Mouse (Mus musculus) left cerebral cortex, adult 11 months (tissue): ENCODE results near the gene Krt80.

Experiments
- DNase-seq: peaks from one replicate; pipeline ENCODE4 v3.0.0; 2022; ENCODE audit warnings: low spot score

Krt80 gene

DNA sequence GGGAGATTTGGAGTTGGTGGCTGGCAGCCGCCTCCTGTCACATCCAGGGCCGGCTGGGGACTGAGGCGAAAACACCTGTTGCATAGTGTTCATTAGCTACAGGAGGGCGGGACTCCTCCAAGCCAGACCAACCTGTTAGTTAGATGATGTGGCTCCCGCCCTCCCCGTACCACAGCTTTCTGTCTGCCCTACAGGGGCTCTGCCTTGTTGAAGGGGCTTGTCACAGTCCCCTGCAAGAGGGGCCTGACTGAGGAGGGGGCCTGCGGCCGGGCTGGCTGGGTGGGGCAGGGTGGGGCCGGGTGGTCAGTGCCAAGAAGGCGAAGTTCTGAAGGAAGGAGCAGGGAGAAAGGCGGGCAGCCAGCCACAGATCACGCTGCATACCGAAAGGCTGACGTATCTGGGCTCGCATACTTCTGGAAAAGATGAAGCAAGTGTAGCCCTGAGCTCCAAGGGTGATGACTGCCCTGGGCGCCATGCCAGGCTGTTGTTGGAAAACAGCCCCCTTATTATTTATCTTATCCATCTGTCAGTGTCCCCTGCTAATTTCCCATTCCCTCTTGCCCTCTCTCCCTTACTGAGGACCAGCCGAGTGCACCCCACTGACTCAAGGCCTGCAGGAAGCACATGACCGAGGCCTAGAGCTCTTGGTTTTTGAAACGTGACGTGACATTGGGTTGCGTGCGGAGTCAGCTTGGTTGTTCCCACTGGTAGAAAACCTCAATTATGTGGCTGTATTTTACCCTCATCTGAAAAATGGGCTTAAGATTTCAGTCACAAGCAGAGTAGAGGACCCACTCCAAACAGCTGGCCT is at the start of gene Krt80:
Gene Krt80 (minus strand): TSS at position 62 of the 811 bp plus-strand sequence.
- DNase-seq: no peak

DNA sequence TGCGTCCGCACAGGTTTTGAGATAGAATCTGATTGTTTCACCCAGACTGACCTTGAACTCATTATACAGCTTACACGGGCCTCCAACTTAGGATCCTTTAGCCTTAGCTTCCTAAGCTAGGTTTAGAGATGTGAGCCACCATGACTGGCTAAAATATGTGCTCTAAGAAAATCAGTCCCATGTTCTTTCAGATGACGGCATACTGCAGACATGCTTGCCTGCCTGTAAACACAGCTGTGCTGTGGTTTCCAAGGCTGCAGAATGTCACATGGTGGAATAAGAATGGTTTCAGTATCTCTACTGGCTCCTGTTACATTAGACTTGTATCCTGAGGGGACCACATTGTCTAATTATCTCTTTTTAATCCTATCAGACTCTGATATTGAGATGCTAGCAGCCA is 49.0 kb upstream of the Krt80 start:
- no peak for DNase-seq

DNA sequence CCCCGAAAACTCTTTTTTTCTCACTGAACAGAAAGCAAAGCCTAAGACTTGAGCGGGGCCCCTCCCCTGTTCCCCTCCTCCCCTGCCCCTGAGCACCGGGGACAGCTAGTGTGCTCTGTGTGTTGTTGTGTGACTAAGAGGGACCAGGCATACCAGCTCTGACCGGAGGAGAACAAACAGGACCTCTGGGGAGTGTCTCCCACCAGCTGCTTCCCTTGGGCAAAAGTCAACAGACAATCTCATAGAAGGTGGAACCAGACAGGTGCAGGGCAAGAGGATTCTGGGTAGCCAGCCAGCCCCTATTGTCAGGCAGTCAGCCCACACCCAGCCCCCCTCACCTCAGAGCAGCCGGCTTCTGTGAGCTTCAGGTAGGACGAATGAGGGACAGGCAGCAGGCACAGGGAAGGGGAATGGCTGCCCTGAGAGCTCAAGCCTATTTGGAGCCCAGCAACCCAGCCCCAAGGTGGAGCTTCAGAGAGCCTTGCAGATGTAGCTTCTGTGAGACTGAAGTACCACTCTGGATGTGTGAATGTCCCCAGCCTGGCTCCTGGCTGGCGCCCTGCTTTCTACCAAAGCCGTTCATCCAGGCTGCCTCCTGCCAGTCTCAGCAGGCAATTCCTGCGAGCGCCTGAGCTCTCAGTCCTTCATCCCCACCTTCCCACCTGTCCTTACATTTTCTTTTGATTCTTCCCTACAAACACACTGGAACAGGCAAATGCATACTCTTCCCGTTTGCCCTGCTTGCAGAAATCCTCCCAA is 45.0 kb upstream of the Krt80 start:
- DNase-seq: no peak

DNA sequence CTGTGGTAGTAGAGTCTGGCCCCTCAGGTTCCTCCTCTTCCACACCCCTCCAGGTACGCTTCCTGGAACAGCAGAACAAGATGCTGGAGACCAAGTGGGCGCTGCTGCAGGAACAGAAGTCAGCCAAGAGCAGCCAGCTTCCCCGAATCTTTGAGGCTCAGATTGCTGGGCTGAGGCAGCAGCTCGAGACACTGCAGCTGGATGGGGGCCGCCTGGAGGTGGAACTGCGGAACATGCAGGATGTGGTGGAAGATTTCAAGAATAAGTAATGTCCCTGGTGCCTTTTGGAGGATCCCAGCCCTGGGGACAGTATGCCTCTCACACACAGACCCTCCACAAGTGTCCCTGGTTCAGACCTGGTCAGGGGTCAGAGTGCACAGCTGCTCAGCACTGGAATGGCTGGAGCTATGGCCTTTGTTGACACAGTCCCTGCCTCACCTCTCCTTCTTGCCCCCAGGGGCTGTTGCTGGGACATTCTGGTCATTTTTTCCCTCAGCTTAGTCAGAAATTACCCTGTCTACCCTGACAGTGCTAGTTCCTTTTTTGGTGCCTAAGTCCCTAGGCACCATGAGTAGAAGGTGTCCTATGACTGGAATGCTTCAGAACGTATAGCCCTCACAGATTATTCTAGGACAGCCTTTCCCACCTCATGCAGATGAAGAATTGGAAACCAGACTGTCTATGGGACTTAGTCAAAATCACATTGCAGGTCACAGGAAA is 44.1 kb upstream of the Krt80 start:
- DNase-seq: no peak

DNA sequence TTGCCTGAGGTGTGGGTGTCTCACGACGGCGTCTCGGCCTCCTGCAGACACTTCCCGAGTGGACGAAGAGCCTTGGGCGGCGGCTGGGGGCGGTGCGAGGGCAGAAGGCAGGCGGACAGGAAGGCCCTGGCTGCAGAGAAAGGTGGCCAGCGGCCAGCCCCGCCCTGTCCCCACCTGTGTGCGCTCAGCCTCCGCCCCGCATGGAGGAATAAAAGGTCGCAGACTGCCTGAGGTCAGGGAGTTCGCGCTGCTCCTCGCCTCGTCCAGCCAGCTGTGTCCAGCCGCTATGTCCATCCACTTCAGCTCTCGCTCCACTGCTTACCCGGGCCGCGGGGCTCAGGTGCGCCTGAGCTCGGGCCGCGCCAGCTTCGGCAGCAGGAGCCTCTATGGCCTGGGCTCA is 42.2 kb upstream of the Krt80 start:
- no peak for DNase-seq

DNA sequence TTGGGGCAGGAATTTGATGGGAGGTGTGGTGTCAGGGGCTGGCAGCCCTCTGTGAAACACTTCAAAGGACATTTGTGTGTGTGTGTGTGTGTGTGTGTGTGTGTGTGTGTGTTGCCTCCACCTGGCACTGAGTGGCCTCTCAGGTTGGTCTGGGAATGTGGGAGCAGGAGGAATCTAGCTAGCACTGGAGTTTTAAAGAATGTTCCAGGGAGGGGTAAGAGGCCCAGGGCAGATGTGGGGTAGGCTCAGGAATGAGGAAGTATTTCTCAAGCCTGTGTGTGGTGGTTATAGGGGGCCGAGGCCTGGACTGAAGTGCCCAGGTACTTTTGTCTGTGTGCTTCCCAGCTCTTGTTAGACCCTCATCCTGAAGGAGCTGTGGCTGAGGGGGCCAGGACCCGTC is 40.8 kb upstream of the Krt80 start, which contains the start of gene Krt7:
Gene Krt7 (plus strand): TSS at position 269 of the 400 bp plus-strand sequence.
- DNase-seq: no peak

DNA sequence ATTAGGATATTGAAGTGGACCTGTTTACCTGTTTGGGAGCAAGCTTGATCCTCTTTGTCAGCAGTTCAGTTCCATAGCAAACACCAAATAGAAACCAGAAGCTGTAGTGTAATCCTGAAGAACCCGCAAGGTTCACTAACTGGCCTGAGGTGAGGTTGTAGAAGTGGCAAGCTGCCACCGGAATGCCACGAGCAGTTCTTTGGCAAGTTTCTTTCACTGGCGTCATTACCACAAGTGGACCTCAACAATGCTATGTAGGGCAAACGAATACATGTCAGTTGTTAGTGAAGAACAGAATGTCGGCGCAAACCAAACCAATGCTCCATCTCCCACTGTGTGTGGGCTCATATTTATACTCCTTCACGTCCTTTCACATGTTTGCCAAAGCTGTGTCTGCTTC is 28.3 kb upstream of the Krt80 start:
- DNase-seq: no peak

DNA sequence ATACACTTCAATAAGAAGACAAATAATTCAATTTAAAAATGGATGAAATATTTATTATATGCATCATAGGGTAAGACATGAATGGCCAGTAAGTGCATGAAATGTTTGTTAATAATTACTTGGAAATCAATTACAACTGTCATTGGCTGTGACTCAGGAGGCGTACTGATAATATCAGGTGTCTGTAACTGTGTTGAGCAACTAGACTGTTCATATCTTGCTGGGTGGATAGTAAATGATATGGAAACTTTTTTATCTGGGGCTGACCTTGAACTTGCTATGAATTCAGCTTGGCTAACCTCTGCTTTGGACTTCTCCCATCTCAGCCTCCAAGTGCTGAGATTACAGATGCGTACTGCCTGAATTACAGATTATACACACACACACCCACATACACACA is 27.7 kb upstream of the Krt80 start:
- no peak for DNase-seq

DNA sequence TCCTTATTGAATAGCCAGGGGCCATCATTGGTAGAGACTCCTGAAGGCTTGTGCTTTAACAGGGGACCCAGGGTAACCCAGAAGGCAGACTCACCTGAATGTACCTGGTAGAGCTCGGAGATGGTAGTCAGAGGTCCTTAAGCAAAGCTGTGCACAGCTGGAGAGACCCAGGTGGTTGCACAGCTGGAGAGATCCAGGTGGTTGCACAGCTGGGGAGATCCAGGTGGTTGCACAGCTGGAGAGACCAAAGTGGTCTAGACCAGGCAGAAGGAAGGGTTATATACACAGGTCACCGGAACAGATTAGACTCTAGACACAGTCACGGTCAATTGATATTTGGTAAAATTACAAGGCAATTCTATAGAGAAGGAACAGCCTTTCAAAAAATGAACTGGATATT is 27.0 kb upstream of the Krt80 start:
- DNase-seq: no peak

DNA sequence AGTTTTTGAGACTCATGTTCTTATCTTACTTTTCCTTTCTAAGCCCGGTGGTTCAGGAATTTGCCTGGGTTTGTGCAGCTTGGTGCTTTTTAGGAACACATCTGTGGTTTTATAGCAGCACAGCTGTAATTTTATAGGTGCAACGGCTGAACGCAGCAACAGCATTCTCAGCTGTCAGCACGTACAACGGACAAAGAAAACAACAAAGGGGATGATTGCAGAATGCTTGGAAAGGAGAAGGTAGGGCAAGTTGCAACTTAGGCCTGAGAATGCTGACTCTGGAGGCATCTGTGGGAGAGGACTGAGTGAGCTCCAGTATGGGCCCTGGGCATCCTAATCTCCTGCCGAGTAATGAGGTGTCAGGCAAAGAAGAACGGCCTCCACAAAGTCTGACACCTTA is 26.5 kb upstream of the Krt80 start:
- DNase-seq: no peak

DNA sequence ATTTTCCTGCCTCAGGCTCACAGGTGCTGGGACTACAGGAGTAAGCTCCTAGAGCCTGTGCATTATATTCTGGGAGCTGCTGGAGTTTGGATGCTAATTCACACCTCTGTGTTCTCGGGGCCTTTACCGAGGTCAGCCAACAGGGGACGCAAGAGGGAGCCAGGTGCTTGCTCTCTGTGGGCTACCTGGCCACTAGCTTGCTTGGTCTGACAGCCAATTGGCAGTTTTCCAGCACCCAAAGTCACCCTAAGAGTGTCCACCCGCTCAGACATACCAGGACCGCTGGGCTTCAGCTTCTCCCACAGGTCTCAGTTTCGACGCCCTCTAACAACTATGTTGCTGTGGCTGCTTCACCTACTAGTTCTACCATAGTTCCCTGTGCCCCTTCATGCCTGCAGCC is 24.9 kb upstream of the Krt80 start:
- DNase-seq: no peak

DNA sequence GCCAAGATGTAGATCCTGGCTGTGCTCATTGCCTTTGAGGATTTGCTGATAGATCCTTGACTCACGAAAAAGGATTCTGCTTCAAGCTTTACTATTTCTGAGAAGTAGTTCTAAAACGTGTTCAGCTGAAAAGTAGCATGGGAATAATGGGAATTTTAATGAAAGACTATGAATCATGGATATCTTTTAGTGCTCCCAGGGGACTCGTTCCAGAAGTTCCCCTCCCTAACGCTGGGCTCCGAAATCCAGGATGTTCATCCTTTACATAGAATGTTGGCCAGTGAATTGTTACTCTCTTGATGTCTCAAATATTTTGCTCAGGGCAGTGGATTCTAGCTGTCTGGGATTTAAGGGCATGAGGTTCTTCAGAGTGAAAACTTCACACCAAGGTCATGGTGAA is 22.3 kb upstream of the Krt80 start:
- DNase-seq: no peak

DNA sequence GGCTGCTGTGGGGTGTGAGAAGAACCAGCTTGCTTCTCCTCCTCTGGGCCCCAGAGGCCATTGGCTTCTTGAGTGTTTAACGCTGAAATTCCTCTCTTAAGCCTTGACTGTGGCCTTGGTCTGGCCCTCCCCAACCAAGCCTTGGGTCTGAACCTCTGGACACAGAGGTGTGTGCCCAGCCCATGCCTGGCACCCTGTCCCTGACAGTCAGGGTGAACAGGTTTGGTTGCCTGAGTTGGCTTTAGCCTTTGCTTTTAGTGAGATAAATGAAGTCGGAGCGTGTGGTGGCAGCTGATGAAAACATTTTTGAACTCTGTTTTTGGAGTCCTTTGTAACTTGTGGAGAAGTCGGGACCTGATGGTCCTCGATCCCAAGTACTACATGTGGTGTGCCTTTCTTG is 20.2 kb upstream of the Krt80 start:
- DNase-seq: no peak

DNA sequence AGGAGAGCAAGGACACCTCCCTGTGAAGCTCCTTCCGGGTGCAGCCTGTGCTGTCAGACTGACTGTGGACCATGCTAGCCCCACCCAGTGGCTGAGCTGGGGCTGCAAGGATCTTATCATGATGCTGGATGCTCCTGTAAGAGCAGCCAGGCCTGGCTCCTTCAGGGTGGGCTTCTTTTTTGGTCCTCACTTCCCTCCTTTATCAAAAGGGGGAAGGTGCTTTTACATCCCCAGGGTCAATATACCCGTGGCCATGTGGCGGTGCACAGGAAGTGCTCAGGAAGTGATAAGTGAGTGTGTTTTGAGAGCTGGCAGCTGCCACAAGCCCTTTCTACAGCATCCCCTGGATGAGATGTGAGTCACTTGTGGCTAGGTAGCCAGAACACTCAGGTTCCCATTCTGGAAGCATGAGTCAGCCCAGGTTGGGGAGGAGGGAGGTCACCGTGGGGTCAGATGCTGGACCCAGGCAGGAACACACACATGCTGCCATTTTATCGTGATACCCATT is 18.1 kb upstream of the Krt80 start:
- DNase-seq: no peak

DNA sequence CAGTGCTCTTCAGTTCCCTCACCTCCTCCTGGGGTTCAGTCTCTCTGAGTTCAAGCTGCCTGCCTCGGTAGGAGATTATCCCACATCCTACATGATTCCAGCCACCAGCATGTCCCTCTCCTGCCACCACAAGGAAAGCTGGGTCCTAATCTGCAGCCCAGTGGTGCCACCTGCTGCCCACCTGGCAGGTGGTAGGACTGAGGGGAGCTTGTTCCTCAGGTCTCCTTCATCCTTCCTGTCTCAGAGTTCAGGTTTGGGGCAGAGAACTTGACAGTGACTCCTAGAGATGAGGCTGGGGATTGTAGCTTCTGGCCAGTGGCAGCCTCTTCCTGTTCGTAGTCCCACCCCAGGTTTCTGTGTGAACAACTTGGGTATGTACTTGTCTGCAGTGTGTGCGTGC is 17.2 kb upstream of the Krt80 start:
- DNase-seq: no peak

DNA sequence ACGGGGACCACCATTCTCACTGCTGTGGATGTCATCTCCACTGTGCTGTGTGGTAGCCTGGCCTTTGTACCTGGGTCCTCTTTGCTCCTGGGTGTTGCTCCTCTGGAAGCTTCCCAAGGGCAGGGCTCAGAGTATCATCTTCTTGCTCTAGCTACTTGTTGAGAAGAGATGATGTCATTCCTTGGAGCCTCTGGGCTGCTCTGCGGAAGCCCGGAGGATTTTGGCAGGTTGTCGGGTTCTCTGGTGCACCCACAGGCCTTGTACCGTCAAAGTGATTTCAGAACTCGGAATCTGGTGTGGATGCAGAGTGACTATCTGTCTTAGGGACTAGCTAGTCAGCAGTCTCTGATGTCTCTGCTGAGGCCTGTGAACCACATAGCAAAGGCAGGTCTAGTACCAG is 15.1 kb upstream of the Krt80 start:
- DNase-seq: no peak

DNA sequence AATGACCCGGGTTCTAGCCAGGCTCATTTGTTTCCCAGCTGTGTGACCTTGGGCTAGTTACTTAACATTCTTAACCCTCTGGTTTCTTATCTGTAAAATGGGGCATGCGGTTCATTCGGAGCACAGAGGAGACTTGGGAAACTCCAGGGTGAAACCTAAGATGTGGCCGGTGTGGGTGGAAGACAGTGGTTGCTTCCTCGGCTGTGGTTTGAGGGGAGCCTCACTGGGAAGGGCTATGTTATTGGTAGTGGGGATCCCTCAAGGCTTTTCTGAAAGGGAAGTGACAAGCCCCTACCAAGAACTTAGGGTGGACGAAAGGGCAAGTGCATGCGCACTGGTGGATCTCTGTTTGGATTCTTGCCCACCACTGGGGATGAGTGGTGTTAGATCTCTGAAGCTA is 14.6 kb upstream of the Krt80 start:
- DNase-seq: no peak

DNA sequence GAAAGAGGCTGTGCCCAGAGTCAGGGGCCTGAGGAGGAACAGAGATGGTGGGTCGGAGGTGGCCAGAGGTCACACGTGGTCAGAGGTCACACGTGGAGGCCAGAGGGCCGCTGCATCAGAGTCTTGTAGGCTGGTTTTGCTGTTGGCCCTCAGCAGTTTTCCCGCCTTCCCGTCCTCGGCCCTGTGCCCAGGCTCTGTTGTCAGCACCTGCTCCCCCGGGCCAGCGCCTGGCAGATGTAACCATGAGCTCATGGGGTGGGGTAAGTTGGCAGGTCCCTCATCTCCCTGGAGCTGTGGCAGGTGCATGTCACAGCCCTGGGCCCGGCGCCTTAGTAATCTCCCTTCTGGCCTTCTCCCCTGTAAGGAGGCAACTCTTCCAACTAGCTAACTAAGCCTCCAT is 12.8 kb upstream of the Krt80 start:
- no peak for DNase-seq

DNA sequence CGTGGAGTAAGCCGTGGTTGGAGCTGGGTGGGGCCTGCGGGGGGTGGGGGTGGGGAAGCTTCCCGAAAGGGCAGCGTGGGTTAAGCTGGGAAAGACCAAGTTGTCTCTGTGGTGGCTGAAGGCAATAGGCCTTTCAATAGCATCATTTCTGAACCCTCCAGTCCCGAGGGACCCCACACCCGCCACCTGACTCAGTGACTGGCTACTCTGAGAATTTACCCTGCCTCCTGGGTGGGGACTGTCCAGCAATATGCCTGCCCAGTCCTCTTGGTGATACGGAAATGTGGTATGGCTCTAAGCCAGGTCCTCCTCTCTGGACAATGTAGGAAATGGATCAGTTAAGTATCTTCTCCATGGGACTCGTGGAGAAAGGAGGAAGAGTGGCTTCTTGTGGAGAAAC is 11.8 kb upstream of the Krt80 start:
- no peak for DNase-seq

DNA sequence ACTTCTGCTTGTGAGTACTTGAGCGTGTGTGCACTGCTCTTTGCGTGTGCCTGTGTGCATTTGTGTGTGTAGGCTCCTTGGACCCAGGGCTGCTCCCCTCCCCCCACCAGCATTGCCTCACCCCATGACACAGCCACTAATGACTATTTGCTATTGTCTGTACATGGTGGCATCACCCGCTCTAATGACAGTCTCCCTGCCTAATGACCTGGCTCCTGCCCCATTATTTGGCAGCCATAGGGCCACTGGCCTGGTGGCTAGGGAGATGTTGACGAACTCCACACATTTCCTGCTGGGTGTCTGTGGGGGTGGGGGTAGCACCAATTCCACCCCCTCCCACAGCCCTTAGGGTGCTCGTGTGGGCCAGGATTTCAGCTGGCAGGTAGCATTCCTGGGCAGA is 8.7 kb upstream of the Krt80 start:
- DNase-seq: no peak

DNA sequence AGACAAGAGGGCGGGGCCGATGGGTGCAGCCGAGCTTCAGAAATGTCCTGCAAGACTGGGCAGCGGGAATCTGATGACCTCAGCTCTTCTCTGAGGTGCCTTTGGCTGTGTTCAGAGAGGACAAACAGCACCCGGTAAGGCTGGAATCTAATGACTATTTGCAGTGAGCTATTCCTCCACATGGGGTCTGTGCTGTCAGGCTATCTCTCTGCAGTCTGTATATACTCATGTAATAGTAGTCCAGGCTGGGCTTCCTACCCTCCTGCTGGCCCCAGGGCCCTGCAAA is 6.8 kb upstream of the Krt80 start:
- DNase-seq: no peak

DNA sequence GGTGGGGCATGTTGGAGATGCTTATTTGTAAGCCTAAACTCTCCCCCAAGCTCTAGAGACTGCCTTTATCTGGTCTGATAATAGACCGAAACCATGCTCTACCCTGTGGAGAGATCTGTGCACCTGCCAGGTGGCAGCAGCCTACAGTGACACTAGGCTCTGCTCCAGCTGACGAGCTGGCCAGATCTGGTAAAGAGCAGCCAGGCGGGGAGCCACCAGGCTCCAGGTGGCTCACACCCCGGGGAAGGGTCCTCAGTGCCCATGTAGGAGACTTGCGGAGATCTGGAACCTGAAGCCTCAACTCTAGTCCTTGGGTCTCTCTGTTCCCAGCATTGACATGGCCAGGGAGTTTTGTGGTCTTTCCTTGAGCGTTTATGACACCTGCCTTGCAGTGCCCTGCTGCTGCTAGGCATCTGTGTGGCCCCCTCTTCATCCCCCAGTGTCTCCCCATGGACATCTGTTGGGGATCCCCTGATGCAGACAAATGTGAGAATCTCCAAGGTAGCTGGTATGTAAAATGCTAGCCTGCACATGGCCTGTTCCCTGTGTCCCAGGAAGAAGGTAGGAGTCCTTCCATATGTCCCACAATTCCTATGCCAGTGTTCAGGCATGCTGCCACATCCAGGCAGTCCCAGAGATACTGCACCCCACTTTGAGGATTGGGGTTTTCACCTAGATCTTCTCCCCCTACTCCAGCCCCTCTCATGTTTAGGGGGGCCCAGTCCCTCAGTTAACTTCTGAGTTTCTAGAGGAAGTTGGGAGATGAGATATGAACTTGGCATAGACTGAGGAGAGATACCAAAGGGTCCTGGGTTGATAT is 6.2 kb upstream of the Krt80 start:
- no peak for DNase-seq
